Mouse (Mus musculus) ES-E14 (cell line): Measurements from ENCODE around the gene Ak5. TPM values are rescaled to one million over a fixed set of nuclear protein-coding genes. Genes with fewer than 3 reads are reported as not detected.

Experiments used
- DNase-seq: peaks from one replicate; pipeline ENCODE4 v3.0.0-alpha.2; 2013; ENCODE audit warnings: low read depth, low spot score
- H3K27ac ChIP-seq: 2 replicates; pipeline ENCODE4 v1.5.1; 2012; ENCODE audit warnings: low read depth, mild to moderate bottlenecking, low read length, moderate library complexity, mixed read lengths; ENCODE audit not compliant: poor library complexity, insufficient read depth, severe bottlenecking
- H3K36me3 ChIP-seq: 2 replicates; pipeline ENCODE4 v1.6.1; 2012; ENCODE audit warnings: mild to moderate bottlenecking, low read length, moderate library complexity, mixed read lengths; ENCODE audit not compliant: control insufficient read depth, poor library complexity, insufficient read depth, severe bottlenecking
- H3K4me1 ChIP-seq, 2 experiments: fragments of 150-350 bp in 1 of 2; sonication (generic) in 1 of 2; 2 replicates each; pipeline ENCODE4 v1.6.1; 2012; ENCODE audit warnings: low read length in 2 of 2, mild to moderate bottlenecking in 1 of 2, mixed read lengths in 1 of 2; ENCODE audit not compliant: control insufficient read depth in 2 of 2, insufficient read depth in 2 of 2, poor library complexity in 1 of 2
- H3K4me3 ChIP-seq, 2 experiments: fragments of 150-350 bp in 1 of 2; sonication (generic) in 1 of 2; 2 replicates each; pipeline ENCODE4 v1.5.1; 2012; ENCODE audit warnings: low read length in 2 of 2, low read depth in 1 of 2, mild to moderate bottlenecking in 1 of 2, mixed read lengths in 1 of 2; ENCODE audit not compliant: insufficient read depth in 1 of 2, poor library complexity in 1 of 2, severe bottlenecking in 1 of 2
- H3K9ac ChIP-seq: 2 replicates; pipeline ENCODE4 v1.6.1; 2012; ENCODE audit warnings: low read depth, mild to moderate bottlenecking, low read length, mixed read lengths; ENCODE audit not compliant: poor library complexity, insufficient read depth, severe bottlenecking
- H3K9me3 ChIP-seq: fragments of 150-350 bp; sonication (generic); 2 replicates; pipeline ENCODE4 v1.6.1; 2012; ENCODE audit warnings: low read depth, mild to moderate bottlenecking, low read length; ENCODE audit not compliant: control insufficient read depth, insufficient read depth
- CHD2 ChIP-seq: IDR thresholded peaks from 2 replicates; pipeline ENCODE4 v1.6.1; 2014; ENCODE audit warnings: mild to moderate bottlenecking, low read depth, low read length, inconsistent platforms
- HCFC1 ChIP-seq: IDR thresholded peaks from 2 replicates; pipeline ENCODE4 v1.6.1; 2012; ENCODE audit warnings: low read length, inconsistent platforms, borderline replicate concordance; ENCODE audit not compliant: insufficient read depth
- MAFK ChIP-seq: IDR thresholded peaks from 2 replicates; pipeline ENCODE4 v1.6.1; 2014; ENCODE audit warnings: mild to moderate bottlenecking, low read depth, low read length, inconsistent platforms; ENCODE audit not compliant: insufficient read depth
- ZC3H11A ChIP-seq: IDR thresholded peaks from 2 replicates; pipeline ENCODE4 v1.6.1; 2012; ENCODE audit warnings: low read depth, mild to moderate bottlenecking, inconsistent platforms, low read length, borderline replicate concordance
- ZNF384 ChIP-seq: IDR thresholded peaks from 2 replicates; pipeline ENCODE4 v1.6.1; 2012; ENCODE audit warnings: low read depth, low read length, inconsistent platforms
- in situ Hi-C, 2 experiments: fragments of 600-800 bp; cut with MboI; formaldehyde crosslinking; loops; one replicate each; pipeline ENCODE4 v1.15.1; 2025; ENCODE audit warnings: low sequenced_read_pairs in 2 of 2, inconsistent platforms in 1 of 2; ENCODE audit not compliant: unreplicated experiment in 2 of 2
- total RNA-seq: library from RNA; depleted of rRNA; stranded (reverse); fragments of 300-350 nt; gene quantifications from 2 replicates; pipeline ENCODE4 v1.2.3, GENCODE M21; 2012

Gene Ak5
- total RNA-seq, 1 experiment, result 0.76 TPM

DNA sequence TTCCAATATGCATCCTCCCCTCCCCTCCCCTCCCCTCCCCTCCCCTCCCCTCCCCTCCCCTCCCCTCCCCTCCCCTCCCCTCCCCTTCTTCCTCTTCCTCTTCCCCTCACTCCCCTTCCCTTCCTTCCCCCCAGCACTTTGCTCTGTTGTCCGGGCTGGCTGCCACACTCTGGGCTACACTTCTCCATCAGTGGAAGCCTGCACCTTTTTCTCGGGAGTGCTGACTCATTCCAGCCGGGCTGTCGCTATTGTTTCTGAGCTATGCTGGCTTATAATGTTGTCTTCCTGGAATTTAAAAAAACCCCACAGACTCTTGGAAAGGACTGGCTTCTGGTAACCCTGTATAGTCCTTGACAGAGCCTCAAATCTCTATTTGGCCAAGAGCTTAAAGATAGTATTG lies 111.7 kb downstream of the Ak5 start:
- no peak for DNase-seq
- no peaks in the 10 kb centered on the region for H3K36me3 ChIP-seq
- H3K9me3 ChIP-seq, result no peaks in the 10 kb centered on the region
- H3K4me3 ChIP-seq, result no peak overlapping the region
- in situ Hi-C loops, result no loop called here
- peaks cover 0 to 2% of the 10 kb centered on the region in 2 experiments; a peak in 1 of 4 replicates for H3K4me1 ChIP-seq
- H3K9ac ChIP-seq, result no peak overlapping the region
- no peak overlapping the region for H3K27ac ChIP-seq
- TF ChIP-seq HCFC1 (no peak), CHD2 (no peak), ZNF384 (no peak), MAFK (no peak), ZC3H11A (no peak)

DNA sequence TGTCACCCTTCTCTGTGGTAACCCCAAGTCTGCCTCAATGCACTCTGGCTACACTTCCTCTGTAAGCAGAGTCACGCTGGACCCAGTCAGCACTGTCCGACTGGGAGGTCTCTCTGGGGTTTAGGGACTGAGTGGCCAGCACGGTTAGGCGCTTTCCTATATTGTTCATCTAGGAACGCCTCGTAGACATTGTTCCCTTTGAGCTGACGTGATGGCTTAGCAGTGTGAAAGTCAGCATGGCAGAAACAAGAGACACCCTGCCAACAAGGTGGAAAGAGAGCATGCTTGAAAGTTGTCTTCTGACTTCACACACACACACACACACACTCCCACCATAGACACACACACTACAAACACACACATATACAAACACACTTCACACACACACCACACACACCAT lies 112.9 kb downstream of the Ak5 start:
- Histone ChIP-seq H3K9ac (no peak overlapping the region), H3K9me3 (no peaks in the 10 kb centered on the region), H3K4me3 (no peak overlapping the region), H3K36me3 (no peaks in the 10 kb centered on the region), H3K27ac (no peak overlapping the region), H3K4me1 (peaks cover 0 to 2% of the 10 kb centered on the region in 2 experiments; a peak in 2 of 4 replicates)
- TF ChIP-seq ZNF384 (no peak), HCFC1 (no peak), MAFK (no peak), ZC3H11A (no peak), CHD2 (no peak)
- no peak for DNase-seq
- in situ Hi-C loops, result no loop called here

GRCm38 (mm10) chr3:152554366-152554765 lies 113.8 kb downstream of the Ak5 start:
- TF ChIP-seq HCFC1 (no peak), CHD2 (no peak), MAFK (no peak), ZNF384 (no peak), ZC3H11A (no peak)
- no peak for DNase-seq
- peaks cover 0 to 2% of the 10 kb centered on the region in 2 experiments; a peak in 2 of 4 replicates for H3K4me1 ChIP-seq
- H3K9me3 ChIP-seq, result no peaks in the 10 kb centered on the region
- no peaks in the 10 kb centered on the region for H3K36me3 ChIP-seq
- in situ Hi-C loops, result no loop called here
- H3K4me3 ChIP-seq, result no peak overlapping the region
- no peak overlapping the region for H3K27ac ChIP-seq
- H3K9ac ChIP-seq, result no peak overlapping the region

GRCm38 (mm10) chr3:152552641-152553040 lies 115.5 kb downstream of the Ak5 start:
- Histone ChIP-seq H3K4me3 (no peak overlapping the region), H3K36me3 (no peaks in the 10 kb centered on the region), H3K27ac (no peak overlapping the region), H3K4me1 (no peaks in the 10 kb centered on the region; a peak in 1 of 4 replicates), H3K9ac (no peak overlapping the region), H3K9me3 (no peaks in the 10 kb centered on the region)
- TF ChIP-seq HCFC1 (no peak), CHD2 (no peak), ZNF384 (no peak), MAFK (no peak)
- DNase-seq, result no peak
- in situ Hi-C loops, result no loop called here

GRCm38 (mm10) chr3:152550528-152551115 lies 117.5 kb downstream of the Ak5 start:
- Histone ChIP-seq H3K36me3 (no peaks in the 10 kb centered on the region), H3K9me3 (no peaks in the 10 kb centered on the region), H3K4me3 (no peak overlapping the region), H3K4me1 (no peaks in the 10 kb centered on the region; a peak in 1 of 4 replicates), H3K27ac (no peak overlapping the region), H3K9ac (no peak overlapping the region)
- in situ Hi-C loops, result no loop called here
- no peak for TF ChIP-seq HCFC1
- TF ChIP-seq CHD2, result no peak
- no peak for TF ChIP-seq MAFK
- TF ChIP-seq ZNF384, result no peak
- TF ChIP-seq ZC3H11A, result no peak
- no peak for DNase-seq
